Mouse (Mus musculus) lung, postnatal 0 days (tissue): Measurements from ENCODE around the gene Ccdc88c. TPM values are rescaled to one million over a fixed set of nuclear protein-coding genes. Genes with fewer than 3 reads are reported as not detected.

Experiments used
- ATAC-seq: fragments of 200-750 bp; cut with Nextera tagmentation; 2 replicates; pipeline ENCODE4 v1.8.0; 2017; ENCODE audit warnings: moderate library complexity
- DNase-seq: peaks from one replicate; pipeline ENCODE4 v3.0.0-alpha.2; 2016; ENCODE audit warnings: low spot score
- H3K27ac ChIP-seq: fragments of 300-500 bp; sonication (generic); 2 replicates; pipeline ENCODE4 v1.5.1; 2014; ENCODE audit warnings: antibody characterized with exemption, mild to moderate bottlenecking, low read length, mixed read lengths
- H3K27me3 ChIP-seq: fragments of 300-500 bp; sonication (generic); replicated peaks from 2 replicates; pipeline ENCODE4 v1.6.1; 2014; ENCODE audit warnings: low read length, mixed read lengths; ENCODE audit not compliant: insufficient read depth
- H3K36me3 ChIP-seq: fragments of 300-500 bp; sonication (generic); 2 replicates; pipeline ENCODE4 v1.6.1; 2014; ENCODE audit warnings: low read length, mixed read lengths; ENCODE audit not compliant: insufficient read depth
- H3K4me1 ChIP-seq: fragments of 300-500 bp; sonication (generic); 2 replicates; pipeline ENCODE4 v1.6.1; 2014; ENCODE audit warnings: antibody characterized with exemption, low read depth, low read length, mixed read lengths; ENCODE audit not compliant: insufficient read depth
- H3K4me2 ChIP-seq: fragments of 300-500 bp; sonication (generic); replicated peaks from 2 replicates; pipeline ENCODE4 v1.6.1; 2014; ENCODE audit warnings: low read depth, mild to moderate bottlenecking, low read length, moderate library complexity, mixed read lengths
- H3K4me3 ChIP-seq: fragments of 300-500 bp; sonication (generic); 2 replicates; pipeline ENCODE4 v1.5.1; 2014; ENCODE audit warnings: low read depth, low read length
- H3K9ac ChIP-seq: fragments of 300-500 bp; sonication (generic); replicated peaks from 2 replicates; pipeline ENCODE4 v1.6.1; 2014; ENCODE audit warnings: low read depth, mild to moderate bottlenecking
- H3K9me3 ChIP-seq: fragments of 300-500 bp; sonication (generic); 2 replicates; pipeline ENCODE4 v1.6.1; 2016; ENCODE audit warnings: low read length, mixed read lengths
- CTCF ChIP-seq: IDR thresholded peaks from 2 replicates; pipeline ENCODE4 v1.5.1; 2016; ENCODE audit warnings: antibody characterized with exemption, mild to moderate bottlenecking
- EP300 ChIP-seq: IDR thresholded peaks from 2 replicates; pipeline ENCODE4 v1.6.1; 2016; ENCODE audit warnings: antibody characterized with exemption, mild to moderate bottlenecking, control low read depth
- WGBS: fragments of 180-500 bp; shearing (Covaris S2); extraction: QIAGEN DNeasy Blood & Tissue Kit; methylation state at CpG from one replicate; pipeline ENCODE4 v1.1.7; 2014; 5-methylcytosine and 5-hydroxymethylcytosine counted together
- polyA plus RNA-seq: library from polyadenylated mRNA; unstranded; fragments of >200 nt; fragmentation: Nextera tagmentation; extraction: Ambion mirVana; gene quantifications from 2 replicates; pipeline ENCODE4 v1.2.1, GENCODE M21; 2015

Gene Ccdc88c
- polyA plus RNA-seq, 1 experiment from 2014 or later: 7.4 TPM

DNA sequence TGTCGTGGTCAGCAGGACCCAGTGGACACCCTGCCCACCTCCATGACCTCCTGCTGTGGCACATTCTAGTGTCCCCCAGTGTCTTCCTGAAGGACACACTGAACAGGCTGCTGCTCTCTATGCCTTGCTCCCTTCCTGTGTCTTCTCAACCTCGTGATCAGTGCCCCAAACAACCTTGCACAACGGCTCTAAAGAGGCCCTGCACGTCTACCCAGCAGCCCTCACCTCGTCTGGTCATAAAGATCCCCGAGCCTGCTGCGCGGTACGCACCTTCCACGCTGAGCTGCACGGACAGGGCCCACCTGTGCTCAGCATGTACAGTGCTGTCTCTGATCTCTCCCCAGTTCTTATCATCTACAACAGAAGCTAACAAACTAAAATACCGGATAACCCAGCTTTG lies 82.9 kb downstream of the Ccdc88c start:
- no peak for ATAC-seq
- Histone ChIP-seq H3K4me2 (no peak overlapping the region), H3K27me3 (no peaks in the 10 kb centered on the region), H3K27ac (no peak overlapping the region), H3K36me3 (peaks cover 10% of the 10 kb centered on the region; the same call in 1 of the 2 replicates), H3K4me3 (no peak overlapping the region), H3K9me3 (no peaks in the 10 kb centered on the region), H3K9ac (no peak overlapping the region), H3K4me1 (no peaks in the 10 kb centered on the region)
- TF ChIP-seq EP300: no peak
- no peak for TF ChIP-seq CTCF
- WGBS: 80% methylated on average over 12 of the region's 12 CpGs
- DNase-seq: no peak

DNA sequence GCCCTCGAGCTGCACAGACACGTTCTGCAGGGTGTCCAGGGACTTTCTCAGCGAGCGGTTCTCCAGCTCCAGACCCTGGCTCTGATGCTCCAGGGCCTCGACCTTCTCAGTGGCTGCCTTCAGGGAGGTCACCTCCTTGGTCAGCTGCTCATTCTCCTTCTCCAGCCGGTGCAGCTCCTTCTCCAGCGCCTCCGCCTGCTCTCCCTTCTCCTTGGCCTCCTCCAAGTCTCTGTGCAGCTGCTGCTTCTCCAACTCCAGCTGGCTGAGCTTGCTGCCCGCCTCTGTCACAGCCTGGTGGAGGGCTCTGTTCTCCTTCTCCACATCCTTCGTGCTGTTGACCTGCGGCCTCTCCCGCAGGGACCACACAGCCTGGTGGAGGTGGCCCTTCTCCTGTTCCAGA lies 83.4 kb downstream of the Ccdc88c start:
- 68% methylated on average over 12 of the region's 12 CpGs for WGBS
- ATAC-seq (peak; percentile 39), DNase-seq (peak; percentile 22)
- Histone ChIP-seq H3K4me1 (no peaks in the 10 kb centered on the region), H3K9ac (no peak overlapping the region), H3K27me3 (no peaks in the 10 kb centered on the region), H3K36me3 (peaks cover 10% of the 10 kb centered on the region; the same call in 1 of the 2 replicates), H3K4me3 (no peak overlapping the region), H3K9me3 (no peaks in the 10 kb centered on the region), H3K4me2 (no peak overlapping the region), H3K27ac (no peak overlapping the region; the same call in 1 of the 2 replicates)
- TF ChIP-seq CTCF (no peak), EP300 (no peak)

DNA sequence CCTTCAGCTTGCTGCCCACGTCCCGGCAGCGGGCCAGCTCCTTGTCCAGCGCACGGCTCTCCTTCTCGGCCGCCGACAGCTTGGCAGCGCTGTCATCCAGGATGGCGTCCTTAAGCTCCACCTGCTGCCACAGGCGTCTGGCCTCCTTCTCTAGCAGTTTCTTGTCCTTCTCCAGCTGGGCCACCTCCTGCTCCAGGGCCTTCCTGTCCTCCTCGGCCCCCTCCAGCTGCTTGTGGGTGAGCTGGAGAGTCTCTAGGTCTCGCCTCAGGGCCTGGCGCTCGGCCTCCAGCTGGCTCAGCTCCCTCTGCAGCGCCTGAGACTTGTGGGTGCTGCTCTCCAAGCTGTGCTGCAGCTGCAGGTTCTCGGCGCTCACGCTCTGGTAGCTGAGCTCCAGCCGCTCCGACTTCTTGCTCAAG lies 83.9 kb downstream of the Ccdc88c start:
- peaks cover 10% of the 10 kb centered on the region; the same call in 1 of the 2 replicates for H3K36me3 ChIP-seq
- WGBS: 64% methylated on average over 21 of the region's 21 CpGs
- H3K9me3 ChIP-seq: no peaks in the 10 kb centered on the region
- peak; percentile 79 for ATAC-seq
- no peak overlapping the region for H3K9ac ChIP-seq
- no peak for TF ChIP-seq CTCF
- no peak for TF ChIP-seq EP300
- H3K4me1 ChIP-seq: no peaks in the 10 kb centered on the region
- no peak overlapping the region for H3K4me2 ChIP-seq
- DNase-seq: peak; percentile 52
- H3K4me3 ChIP-seq: no peak overlapping the region
- no peaks in the 10 kb centered on the region for H3K27me3 ChIP-seq
- no peak overlapping the region for H3K27ac ChIP-seq

- H3K27ac ChIP-seq: no peak overlapping the region
- no peak for TF ChIP-seq CTCF
- no peak for TF ChIP-seq EP300
- H3K27me3 ChIP-seq: no peaks in the 10 kb centered on the region
- peaks cover 10% of the 10 kb centered on the region; the same call in 1 of the 2 replicates for H3K36me3 ChIP-seq
- no peak overlapping the region for H3K4me2 ChIP-seq
- H3K4me3 ChIP-seq: no peak overlapping the region
- no peaks in the 10 kb centered on the region for H3K9me3 ChIP-seq
- no peak overlapping the region for H3K9ac ChIP-seq
- no peaks in the 10 kb centered on the region for H3K4me1 ChIP-seq
- no peak for ATAC-seq
- DNase-seq: no peak
- 71% methylated on average over 4 of the region's 4 CpGs for WGBS
Observed at GRCm38 (mm10) chr12:100943146-100943545, 85.7 kb downstream of the Ccdc88c start.

GRCm38 (mm10) chr12:100941361-100941760 lies 87.5 kb downstream of the Ccdc88c start:
- no peak for DNase-seq
- no peaks in the 10 kb centered on the region for H3K4me1 ChIP-seq
- no peak overlapping the region for H3K4me2 ChIP-seq
- no peaks in the 10 kb centered on the region for H3K27me3 ChIP-seq
- H3K4me3 ChIP-seq: no peak overlapping the region
- H3K27ac ChIP-seq: no peak overlapping the region
- TF ChIP-seq EP300 (no peak), CTCF (no peak)
- WGBS: 56% methylated on average over 3 of the region's 3 CpGs
- peaks cover 4% of the 10 kb centered on the region; the same call in 1 of the 2 replicates for H3K36me3 ChIP-seq
- peak; percentile 8; the same call in 1 of the 2 replicates for ATAC-seq
- H3K9me3 ChIP-seq: no peaks in the 10 kb centered on the region
- no peak overlapping the region for H3K9ac ChIP-seq

GRCm38 (mm10) chr12:100937441-100938360 lies 91.2 kb downstream of the Ccdc88c start:
- Histone ChIP-seq H3K9me3 (no peaks in the 10 kb centered on the region), H3K9ac (no peak overlapping the region), H3K4me3 (no peak overlapping the region), H3K27ac (peak overlapping the region; percentile 32; the same call in 1 of the 2 replicates), H3K27me3 (no peaks in the 10 kb centered on the region), H3K4me1 (no peaks in the 10 kb centered on the region), H3K36me3 (no peaks in the 10 kb centered on the region; the same call in 1 of the 2 replicates), H3K4me2 (no peak overlapping the region)
- ATAC-seq (peak; percentile 60), DNase-seq (peak; percentile 32)
- TF ChIP-seq CTCF (no peak), EP300 (no peak)
- WGBS: 45% methylated on average over 19 of the region's 21 CpGs
